Mouse (Mus musculus) 3134 (cell line): ENCODE results near the gene Limk1.

Experiments
- DNase-seq: peaks from one replicate; pipeline ENCODE4 v3.0.0-alpha.2; 2011; ENCODE audit warnings: low spot score; ENCODE audit not compliant: insufficient read length; ENCODE audit errors: extremely low read depth

The Limk1 gene

DNA sequence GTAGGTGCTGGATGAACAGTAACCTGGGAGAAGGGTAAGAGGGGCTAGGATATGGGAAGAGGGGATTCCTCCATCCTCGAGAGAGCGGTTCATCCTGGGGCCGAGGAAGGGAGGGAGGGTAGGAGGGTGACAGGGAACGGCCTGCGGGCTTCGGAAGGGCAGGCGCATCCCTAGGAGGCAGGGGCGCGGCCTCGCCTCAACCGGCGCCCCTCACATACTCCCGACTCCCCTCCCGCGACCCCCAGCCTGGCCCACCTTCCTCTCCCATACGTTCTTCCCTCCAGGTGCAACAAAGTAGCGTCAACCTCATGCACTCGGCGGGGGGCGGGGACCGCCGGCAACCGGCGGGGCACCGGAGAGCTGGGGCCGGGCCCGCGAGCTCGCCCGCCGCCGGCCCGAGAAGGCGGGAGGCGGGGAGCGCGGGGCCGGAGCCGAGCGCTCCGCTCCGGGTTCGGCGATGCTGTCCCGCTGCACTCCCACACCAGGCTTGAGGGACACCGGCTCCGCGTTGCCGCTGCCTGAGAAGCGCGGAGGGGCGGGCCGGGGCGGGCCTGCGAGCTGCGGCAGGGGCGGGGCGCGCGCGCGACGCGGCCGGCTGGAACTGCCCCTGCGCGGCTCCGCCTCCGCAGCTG lies at the start of gene Limk1:
Limk1 (minus strand) TSS at position 513 of the 632 bp plus-strand sequence.
- DNase-seq: no peak

DNA sequence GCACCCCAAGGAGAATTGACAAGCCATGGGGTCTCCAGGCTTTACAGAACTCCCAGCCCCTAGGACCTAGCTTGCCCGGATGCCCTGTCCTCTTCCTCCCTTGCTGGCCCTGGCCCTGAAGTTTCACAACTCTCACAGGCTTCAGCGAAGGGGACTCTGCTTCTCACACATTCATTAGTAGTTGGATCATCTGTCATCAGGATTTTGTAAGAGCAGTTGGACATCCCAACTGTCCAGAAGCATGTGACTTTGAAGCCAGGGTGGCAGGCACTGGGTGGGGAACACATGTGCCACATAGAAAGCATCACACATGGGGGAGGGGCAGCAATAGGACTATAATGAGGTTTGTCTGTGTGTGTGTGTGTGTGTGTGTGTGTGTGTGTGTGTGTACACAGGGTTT lies 46.5 kb upstream of the Limk1 start:
- DNase-seq: no peak

DNA sequence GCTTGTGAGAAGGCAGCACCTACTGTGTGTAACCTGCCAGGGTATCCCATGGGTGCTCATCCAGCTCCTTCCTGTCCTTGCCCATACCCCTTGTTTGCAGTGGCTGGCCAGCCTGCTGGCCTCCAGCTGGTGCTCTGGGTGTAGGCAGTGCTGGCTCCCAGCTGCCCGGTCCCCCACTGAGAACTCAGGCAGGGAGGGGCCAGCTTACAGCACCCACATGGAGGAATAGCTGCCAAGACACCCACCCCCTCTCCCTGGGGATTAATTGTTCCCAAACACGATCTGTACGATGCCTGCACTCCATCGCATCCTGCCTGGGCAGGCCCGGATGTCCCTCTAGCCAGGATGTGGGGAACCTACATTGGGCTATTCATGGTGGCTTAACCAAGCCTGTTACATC lies 45.7 kb upstream of the Limk1 start:
- DNase-seq: no peak

DNA sequence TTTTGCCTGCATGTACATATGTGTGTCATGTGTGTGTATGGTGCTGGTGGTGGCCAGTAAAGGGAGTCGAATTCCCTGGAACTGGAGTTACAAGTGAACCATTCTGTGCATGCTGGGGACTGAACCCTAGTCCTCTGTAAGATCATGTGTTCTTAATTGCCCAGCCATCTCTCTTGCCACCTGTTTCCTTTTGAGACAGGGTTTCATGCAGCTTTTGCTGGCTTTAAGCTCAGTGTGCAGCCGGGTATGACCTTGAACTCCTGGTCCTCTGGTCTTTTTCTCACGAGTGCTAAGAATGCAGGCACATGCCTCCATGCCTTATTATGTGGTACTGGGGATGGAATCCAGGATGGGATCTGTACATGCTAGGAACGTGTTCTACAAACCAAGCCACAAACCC lies 44.8 kb upstream of the Limk1 start:
- DNase-seq: no peak

DNA sequence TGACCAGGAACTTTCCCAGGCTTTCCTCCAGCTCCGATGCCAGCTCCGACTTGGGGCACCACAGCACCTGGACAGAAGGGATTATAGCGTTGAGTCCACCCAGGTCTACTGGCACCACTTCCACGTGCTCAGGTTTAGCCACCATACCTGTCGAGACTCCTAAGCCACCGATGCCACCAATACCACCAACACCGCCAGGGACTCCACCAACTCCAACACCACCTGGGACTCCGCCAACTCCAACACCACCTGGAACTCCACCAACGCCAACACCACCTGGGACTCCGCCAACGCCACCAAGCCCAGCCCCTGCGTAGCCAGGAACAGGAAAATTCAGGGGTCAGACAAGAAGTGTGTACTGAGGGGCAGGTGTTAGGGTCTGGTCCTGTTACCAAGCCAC lies 40.7 kb upstream of the Limk1 start:
- no peak for DNase-seq

DNA sequence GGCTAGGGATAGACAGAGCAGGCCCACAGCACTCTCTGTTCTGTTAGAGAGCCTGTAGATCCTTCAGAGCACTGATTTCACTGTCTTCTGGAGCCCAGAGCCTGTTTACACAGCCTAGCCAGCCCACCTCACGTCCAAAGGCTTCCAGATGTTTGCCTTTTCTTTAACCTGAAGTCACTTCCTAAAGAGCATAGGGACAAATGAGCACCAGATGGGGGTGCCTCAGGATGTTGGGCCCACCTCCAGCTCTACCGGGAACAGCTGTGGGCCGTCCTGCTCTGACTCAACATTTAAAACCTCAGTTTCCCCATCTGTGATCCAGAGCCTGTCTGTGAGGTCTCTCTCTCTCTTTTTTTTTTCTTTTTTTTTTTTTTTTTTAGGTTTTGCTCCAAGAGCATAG lies 40.1 kb upstream of the Limk1 start:
- no peak for DNase-seq

DNA sequence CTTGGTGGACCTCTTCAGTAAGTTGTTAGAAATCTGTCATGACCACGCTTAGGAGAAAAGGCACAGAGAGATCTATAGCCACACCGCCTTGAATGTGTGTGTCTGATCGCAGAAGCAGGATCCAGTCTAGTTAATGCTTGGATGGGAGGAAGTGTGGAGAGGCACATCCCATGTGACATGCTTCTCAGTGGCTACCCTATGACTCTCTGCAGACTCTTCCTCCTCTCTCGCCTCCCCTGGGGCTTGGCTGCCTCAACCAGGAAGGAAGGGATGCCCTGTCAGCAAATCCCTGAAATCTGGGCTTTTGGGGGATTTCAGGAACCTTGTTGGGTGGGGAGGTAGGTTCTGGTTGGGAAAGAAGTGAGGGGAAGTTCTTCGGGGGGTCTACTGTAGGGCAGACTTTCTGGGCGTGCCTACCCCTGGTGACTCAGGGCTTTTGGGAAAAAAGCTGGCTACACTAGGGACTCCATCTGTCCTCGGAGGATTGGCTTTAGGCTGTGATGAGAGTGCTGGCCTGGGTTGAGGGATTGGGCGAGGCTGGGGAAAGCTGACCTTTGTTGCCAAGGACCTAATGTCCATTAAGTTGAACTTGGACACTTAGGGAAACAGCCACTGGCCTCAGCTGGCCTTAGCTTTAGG lies 38.7 kb upstream of the Limk1 start:
- no peak for DNase-seq

DNA sequence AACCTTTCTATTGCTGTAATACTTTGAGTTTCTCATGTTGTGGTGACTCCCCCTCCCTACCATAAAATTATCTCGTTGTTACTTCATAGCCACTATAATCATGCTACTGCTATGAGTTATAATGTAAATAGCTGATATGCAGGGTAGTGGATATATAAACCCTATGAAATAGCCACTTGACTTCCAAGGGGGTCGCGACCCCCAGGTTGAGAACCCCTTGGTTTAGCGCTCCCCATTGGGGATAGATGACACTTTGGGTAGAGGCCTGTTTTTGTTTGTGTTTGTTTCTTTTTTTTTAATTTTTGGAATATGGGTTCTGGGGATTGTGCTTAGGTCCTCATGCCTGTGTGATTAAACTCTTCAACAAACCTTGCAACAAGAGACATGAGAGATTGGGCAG lies 36.9 kb upstream of the Limk1 start:
- DNase-seq: no peak

DNA sequence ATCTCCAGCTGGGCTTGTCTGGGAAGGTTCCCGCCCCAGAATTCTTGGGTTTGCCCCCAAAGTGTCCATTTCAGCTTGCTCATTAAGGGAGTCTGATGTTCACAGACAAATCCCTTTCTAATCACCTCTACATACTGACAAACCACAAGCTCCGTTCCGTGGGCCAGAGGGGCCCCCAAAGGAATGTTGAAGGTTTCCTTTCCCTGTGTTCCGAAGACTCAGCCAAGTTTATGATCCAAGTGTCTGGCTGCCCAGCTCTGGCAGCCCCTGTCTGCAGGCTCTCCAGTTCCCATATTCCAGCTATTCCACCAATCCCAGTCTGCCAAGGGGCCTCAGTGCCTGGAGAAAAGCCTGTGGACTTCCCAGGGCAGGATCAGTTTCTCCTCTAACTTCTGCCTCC lies 31.7 kb upstream of the Limk1 start:
- no peak for DNase-seq

DNA sequence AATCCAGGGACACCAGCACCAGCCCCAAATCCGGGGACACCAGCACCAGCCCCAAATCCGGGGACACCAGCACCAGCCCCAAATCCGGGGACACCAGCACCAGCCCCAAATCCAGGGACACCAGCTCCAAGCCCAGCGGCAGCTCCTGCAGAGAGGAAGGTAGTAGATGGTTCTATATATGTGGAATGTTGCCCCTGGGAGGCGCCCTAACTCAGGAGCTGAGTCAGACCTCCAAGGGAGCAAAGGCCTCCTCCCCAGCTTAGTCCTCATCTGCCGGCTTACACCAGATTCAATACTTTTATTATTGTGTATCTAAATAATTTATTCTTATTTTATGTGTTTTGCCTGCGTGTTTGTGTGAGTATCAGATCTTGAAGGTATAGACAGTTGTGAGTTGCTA lies 22.7 kb upstream of the Limk1 start:
- DNase-seq: no peak

DNA sequence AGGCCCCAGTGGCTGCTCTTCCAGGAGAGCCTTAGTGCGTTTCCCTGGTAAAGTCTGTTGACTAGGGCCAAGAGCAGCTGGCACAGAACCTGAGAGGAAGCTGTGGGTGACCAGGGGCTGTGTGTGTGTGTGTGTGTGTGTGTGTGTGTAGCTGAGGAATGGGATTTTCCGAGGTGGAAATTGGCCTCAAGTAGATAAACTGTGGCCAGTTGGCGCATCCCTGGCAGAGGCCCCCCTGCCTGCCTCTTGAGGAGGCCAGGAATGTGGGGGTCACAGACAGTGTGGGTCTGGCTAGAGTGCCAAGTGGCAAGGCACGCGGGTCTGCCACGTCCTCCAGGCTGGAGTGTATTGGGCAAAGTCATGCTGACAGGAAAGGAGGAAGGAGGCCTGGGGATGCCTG lies 20.9 kb upstream of the Limk1 start:
- no peak for DNase-seq

DNA sequence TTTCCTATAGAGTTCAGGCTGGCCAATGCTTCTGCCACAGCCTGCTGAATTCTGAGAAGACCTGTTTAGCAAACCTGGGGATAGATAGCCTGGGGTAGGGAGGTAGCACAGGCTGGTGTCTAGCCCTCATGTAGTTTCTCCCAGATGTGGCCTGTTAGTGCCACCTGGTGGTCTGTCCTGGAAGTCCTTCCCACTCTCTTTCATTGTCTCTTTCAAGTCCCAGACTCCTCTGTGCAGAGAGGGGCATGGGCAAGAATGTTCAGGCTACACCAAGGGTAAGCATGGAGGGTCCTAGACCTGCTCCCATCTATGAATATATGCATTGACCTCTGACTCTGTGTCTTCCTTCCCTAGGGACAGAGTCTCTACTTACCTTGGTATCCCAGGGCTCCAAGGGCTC lies 15.8 kb upstream of the Limk1 start:
- no peak for DNase-seq

DNA sequence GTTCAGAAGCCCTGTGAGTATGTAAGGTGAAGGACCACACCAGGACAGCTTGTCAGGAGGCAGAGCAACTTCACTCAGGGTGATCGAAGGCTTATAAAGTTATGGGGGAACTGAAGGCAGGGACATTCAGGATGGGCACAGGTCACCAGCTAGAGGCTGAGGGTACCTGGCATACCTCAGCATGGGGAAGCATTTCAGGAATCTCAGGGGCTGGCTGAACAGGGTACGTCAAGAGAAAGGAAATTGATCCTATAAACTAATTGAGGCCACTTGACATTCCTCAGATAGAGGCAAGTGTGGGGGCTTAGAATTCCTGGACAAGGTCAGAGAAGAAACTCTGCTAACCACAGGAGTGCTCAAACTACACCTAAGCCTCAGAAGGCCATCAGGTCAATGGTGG lies 7.1 kb upstream of the Limk1 start:
- no peak for DNase-seq

DNA sequence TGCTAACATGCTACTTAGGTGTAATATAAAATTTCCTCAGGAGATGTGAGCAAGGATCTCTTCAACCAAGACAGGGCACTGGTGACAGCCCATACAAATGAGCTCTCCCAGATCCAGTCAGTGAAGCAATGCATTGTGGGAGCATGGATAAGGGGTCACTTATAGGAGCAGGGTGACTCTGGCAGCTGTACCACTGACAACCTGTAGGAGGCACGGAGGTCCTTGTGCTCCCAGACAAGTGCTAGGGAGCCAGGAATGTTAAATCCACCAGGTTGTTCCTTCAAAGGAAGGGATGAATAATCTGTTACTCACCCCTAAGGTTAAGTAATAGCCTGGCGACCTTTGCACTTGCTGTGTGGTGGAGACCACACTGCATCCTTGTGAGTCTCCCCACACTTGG lies 6.7 kb upstream of the Limk1 start:
- no peak for DNase-seq

DNA sequence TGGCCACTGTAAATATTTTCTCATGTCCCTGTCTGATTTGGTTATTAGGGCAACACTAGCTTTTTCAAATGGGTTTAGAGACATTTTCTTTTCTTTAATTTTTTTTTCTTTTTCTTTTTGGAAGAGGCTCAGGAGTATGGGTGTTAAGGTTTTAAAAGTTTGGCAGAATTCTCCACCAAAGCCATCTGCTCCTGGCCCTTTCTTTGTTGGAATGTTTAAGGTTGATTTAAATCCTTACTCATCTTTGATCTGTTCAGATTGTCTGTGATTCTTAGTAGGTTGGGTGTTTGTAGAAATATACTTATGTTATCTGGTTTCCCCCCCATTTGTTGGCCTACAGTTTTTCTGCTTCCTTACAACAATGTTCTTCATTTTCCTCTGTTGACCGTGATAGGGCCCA lies 4.3 kb upstream of the Limk1 start:
- no peak for DNase-seq

DNA sequence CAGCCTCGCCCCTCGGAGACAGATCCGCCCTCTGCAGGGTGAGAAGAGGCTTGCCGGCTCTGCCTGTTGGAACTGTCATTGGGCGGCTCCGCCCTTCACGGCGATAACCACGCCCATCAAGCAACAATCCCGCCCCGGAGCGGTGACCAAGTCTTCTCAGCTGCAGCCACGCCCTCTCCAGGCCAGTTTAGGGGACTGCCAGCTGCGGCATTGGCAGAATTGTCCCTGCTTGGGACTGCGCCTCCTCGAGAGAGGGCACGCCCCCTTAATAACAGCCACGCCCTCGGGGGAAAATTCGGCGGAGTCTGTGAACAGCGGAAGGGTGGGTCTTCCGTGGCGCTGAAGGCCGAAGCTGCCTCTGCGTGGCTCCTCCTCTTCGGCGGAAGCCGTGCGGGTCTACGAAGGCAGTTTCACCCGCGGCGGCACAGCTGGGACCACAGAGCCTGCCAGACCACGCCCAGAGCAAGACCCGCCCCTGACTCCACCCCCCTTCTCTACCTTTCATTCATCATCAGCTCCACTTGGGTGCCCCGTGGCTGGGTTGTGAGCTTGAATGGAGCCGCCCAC lies 403 bp upstream of the Limk1 start:
- DNase-seq: peak; percentile 100

DNA sequence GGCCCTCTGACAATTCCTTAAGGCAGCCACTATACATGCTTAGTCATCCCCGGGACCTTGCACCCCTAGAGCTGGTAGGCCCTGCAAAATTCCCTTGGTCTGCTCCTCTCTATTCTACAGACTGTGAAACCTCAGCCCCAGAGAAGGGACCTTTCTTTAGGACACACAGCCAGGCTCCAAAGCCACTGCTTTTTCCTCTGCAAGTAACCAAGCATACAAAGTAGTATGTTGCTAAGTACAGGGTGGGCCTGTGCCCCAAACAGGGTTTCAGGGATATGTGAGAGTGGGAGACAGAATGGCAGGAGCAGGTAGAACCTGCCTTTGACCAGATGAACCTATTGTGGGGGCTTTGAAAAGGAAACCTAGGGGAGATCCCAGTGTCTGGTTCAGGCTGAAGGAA lies 1.2 kb downstream of the Limk1 start:
- no peak for DNase-seq

DNA sequence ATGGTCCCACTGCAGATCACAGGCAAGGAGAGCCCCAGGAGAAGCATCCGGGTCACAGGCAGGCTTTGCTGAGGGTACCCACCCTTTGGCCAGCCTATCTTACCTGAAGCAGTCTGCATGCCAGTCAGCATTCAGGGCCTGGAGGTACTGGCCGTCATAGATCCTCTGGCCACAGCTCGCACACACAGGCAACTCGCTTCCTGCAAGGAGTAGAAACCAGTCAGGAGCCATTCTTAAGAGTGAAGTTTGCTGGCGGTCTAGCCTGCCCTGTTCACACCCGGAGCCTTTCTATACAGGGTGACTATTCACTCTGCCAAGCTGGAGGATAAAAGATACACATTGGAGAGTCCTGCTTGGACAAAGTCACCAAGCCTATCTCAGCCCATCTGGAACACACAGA lies 1.9 kb downstream of the Limk1 start:
- no peak for DNase-seq

DNA sequence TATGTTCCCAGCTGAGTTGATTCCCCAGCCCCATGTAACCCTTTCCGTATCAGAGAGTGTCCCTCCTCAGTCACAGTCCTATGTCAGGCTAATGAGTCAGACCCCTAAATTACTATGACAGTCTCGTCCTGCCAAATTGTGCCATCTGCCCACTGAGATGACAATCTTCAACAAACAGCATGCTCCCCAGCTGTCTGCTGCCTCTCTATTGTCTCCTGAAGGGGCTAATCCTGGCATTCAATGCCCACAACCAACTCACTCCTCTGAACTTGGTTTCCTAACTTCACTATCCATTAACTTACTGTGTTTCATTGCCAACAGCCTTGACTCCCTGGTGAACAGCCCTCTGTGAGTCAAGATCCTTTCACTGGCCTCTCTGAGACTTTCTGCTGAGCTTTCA lies 4.0 kb downstream of the Limk1 start:
- no peak for DNase-seq

DNA sequence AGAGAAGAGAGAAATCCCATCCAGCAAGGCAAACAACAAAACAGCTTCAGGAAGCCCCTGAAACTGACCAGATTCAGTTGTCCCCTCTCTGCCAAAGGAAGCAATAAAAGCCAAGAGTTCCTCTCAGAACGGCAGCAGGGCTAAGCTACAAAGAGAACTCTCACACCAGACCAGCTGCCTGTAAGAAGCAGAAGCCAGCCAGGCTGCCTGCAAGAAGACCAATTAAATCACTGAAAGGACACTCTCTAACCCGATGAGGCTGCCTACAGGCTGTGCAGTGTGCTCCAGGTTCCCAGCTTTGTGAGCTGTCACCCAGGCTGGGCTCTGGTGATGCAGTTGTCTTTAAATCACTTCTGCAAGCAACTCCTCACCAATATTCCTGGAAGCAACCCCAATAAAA lies 4.6 kb downstream of the Limk1 start:
- no peak for DNase-seq

DNA sequence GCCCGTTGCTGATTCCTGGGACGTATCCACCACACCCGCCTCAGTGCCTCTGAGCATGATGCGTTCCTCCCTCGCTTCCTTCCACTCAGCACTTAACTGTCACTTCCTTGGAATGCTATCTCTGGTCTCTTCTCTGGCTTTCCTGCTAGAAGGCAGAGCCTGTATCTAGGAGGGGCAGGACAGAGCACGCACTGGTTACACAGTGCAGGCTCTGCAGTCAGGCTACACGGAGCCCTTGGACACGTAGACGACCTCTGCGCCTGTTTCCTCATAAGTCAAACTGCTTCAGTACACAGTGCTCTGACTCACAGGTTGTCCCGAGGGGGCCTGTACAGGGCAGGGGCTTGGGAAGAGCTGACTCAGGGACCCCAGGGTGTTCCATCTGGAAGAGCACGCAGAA lies 8.2 kb downstream of the Limk1 start:
- peak; percentile 51 for DNase-seq

DNA sequence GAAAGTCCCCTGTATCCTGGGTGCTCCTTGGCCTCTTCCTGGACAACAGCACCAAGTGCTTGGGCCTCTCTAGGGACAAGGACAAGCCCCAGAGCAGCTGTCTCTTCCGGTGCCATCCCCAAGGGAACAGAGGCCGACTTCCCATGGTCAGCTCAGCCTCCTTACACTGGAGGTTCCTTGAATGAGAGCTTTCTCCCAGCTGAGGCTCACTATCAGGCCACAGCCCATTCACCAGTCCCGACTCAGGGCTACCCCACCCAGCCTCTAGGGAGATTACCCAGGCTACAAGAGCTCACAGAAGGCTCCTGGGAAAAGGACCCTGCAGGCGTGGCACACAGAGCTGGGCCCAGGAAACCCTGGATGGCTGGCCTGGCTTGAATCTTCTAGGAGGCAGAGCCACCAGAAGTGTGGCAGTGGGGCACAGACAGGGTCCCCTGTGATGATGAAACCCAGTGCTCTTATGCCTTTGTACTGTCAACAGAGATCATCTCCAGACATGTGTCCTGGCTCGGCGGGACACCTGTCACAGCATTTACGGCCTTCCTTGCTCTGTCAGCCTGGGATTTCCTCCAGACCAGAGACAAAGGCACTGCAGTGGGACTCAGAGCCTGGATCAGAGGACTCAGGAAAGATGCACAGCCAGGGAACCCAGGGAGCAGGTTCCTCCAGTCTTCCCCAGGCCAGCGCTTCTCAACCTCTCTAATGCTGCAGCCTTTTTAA lies 9.4 kb downstream of the Limk1 start:
- DNase-seq: peak; percentile 72
